Mouse (Mus musculus): ENCODE measurements at regions not wholly inside any gene's neighbourhood (a gene's known extent, or its start where the extent isn't known, plus 50 kb on each side); places are given as distances from the start of the nearest gene placed in this dataset.

- no peak for DNase-seq
Measured at GRCm38 (mm10) chr2:171308486-171308885, 576.9 kb downstream of the Dok5 start.

GRCm38 (mm10) chr2:171306000-171306399, 574.4 kb downstream of the Dok5 start:
- DNase-seq: no peak

- DNase-seq: no peak
Measured at GRCm38 (mm10) chr2:171298519-171298918, 566.9 kb downstream of the Dok5 start.

GRCm38 (mm10) chr2:171295603-171296002, 564.0 kb downstream of the Dok5 start:
- DNase-seq: no peak

- no peak for DNase-seq
Measured at GRCm38 (mm10) chr2:171292579-171292978, 561.0 kb downstream of the Dok5 start.

GRCm38 (mm10) chr2:171285719-171286394, 554.2 kb downstream of the Dok5 start:
- DNase-seq: no peak

GRCm38 (mm10) chr2:171280132-171280531, 548.5 kb downstream of the Dok5 start:
- DNase-seq: no peak

GRCm38 (mm10) chr2:171279319-171279718, 547.7 kb downstream of the Dok5 start:
- DNase-seq: no peak

- DNase-seq: no peak
Measured at GRCm38 (mm10) chr2:171253194-171253593, 521.6 kb downstream of the Dok5 start.

GRCm38 (mm10) chr2:171245391-171245790, 513.8 kb downstream of the Dok5 start:
- no peak for DNase-seq

GRCm38 (mm10) chr2:171242356-171242755, 510.7 kb downstream of the Dok5 start:
- DNase-seq: no peak

GRCm38 (mm10) chr2:171237276-171237960, 505.8 kb downstream of the Dok5 start:
- DNase-seq: no peak

- DNase-seq: no peak
Measured at GRCm38 (mm10) chr2:171232812-171233211, 501.2 kb downstream of the Dok5 start.

GRCm38 (mm10) chr2:171231288-171232050, 499.9 kb downstream of the Dok5 start:
- DNase-seq: no peak

- DNase-seq: no peak
Measured at GRCm38 (mm10) chr2:171230536-171230935, 498.9 kb downstream of the Dok5 start.

GRCm38 (mm10) chr2:171228229-171228628, 496.6 kb downstream of the Dok5 start:
- DNase-seq: no peak

GRCm38 (mm10) chr2:171213792-171214191, 482.2 kb downstream of the Dok5 start:
- DNase-seq: no peak

- DNase-seq: no peak
Measured at GRCm38 (mm10) chr2:171196472-171196871, 464.9 kb downstream of the Dok5 start.

- DNase-seq: no peak
Measured at GRCm38 (mm10) chr2:171192181-171192580, 460.6 kb downstream of the Dok5 start.
